Mouse (Mus musculus): ENCODE results near the gene Huwe1. TPM values are rescaled to one million over a fixed set of nuclear protein-coding genes. Genes with fewer than 3 reads are reported as not detected.

Gene Huwe1
- 33.7 and 38.2 TPM in 2 replicates for polyA plus RNA-seq (2012)

DNA sequence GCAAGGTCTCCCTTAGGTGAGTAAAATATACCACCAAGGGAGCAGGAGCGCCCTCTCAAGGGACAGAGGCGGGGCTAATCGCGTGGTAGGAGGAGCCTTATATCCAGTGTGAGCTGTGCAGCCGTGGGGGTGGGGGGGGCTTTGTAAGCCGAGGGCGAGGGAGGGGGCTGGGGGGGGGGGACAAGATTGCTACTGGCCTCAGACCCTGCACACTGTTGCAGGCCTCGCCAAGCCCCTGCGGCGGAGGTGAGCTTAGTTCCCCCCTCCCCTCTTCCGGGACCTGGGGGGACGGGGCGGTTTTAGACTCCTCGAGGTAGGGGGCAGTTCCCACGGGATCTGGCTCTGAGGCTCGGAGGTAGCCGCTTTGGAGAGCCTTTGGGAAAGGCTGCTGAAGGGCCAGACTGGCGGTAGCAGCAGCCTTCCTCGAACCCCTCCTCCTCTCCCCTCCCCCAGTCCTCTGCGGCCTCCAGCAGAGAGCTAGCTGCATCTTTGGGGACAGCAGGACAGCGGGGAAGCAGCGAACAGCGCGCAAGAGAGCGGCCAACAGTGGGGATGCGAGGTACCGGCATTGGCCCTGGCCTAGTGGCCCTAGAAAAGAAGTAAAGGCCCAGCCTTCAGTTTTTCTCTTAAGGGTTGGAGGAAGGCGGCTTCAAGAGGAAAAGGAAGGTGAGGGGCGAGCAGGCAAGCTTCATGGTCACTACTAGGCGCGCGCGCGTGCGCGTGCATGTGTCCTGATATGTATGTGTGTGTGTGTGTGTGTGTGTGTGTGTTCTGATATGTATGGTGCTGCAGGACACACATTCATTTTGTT lies at the start of gene Huwe1:
Gene Huwe1 (plus strand): TSS at position 107 of the 811 bp plus-strand sequence.
- TF ChIP-seq GATA1 (IDR thresholded peaks at IDR 0.05; ENCODE audit: low read length), result no peak

- TF ChIP-seq GATA1 (IDR thresholded peaks at IDR 0.05; ENCODE audit: low read length), result no peak
Measured at GRCm38 (mm10) chrX:151780348-151780747, 20.3 kb upstream of the Huwe1 start.

DNA sequence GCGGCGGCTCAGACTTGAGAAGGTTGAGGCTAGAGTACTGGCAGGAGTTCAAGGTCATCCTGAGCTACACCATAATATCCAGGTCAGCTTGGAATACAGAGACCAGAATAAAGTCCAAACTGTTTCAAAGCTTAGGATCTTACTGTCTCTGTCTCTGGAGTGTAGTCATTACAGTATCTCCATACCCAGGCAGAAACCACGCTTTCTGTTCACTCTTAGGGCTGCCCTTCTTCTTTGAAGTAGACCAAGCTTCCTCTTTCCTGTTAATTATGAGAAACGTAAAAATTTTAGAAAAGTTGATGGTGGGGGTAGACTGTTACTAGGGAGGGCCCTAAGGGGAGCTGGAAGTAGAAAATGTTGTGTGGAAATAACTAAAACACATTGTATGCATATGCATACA lies 17.7 kb upstream of the Huwe1 start:
- no peak for TF ChIP-seq GATA1 (IDR thresholded peaks at IDR 0.05; ENCODE audit: low read length)

DNA sequence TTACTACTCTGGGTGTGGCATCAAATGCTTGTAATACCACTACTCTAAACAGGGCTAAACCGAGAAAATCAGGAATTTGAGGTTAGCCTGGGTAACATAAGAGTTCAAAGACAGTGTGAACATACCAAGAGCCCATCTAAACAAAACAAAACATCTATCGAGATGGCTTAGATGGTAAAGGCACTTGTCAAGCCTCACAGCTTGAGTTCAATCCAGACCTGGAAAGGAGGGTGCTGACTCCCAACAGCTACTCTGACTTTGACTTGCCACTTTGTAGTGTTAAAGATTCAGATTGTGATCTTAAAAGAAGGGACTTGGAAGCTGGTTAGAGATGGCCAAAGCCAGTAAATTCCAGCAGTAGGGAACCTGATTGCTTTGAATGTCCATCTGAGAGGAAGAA lies 7.8 kb upstream of the Huwe1 start:
- TF ChIP-seq GATA1 (IDR thresholded peaks at IDR 0.05; ENCODE audit: low read length), result no peak

- no peak for TF ChIP-seq GATA1 (IDR thresholded peaks at IDR 0.05; ENCODE audit: low read length)
Measured at GRCm38 (mm10) chrX:151797970-151798369, 2.6 kb upstream of the Huwe1 start.

DNA sequence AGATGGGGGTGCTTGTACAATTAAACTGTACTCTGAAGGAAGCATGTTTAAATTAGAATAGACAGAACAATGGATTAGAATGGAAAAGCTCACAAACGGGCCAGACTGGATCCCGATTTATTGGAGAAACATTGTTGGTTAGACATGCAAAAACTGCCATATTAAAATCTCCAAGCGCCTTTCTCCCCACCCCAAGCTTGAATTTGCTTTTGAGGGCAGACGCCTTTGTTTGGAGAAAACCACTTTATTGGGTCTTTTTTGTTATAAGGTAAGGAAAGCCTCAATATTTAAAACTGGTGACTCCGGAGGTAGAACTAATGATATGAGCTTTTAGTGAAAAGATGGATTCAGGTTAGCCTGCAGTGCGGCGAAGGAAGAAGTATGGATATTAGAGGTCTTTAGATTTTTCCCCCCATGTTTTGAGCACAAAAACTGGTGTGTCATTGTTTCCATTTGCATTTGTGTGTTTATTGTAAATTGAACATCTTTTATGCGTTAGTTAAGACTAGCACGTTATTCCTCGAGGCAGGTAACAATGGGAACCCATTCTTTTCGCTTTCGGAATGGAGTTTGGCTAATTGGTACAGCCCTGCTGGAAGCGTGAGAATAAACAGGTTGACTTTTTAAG lies 1.8 kb downstream of the Huwe1 start:
- no peak for TF ChIP-seq GATA1 (IDR thresholded peaks at IDR 0.05; ENCODE audit: low read length)

- TF ChIP-seq GATA1 (IDR thresholded peaks at IDR 0.05; ENCODE audit: low read length), result no peak
Measured at GRCm38 (mm10) chrX:151802956-151803776, 2.6 kb downstream of the Huwe1 start.

- no peak for TF ChIP-seq GATA1 (IDR thresholded peaks at IDR 0.05; ENCODE audit: low read length)
Measured at GRCm38 (mm10) chrX:151803777-151804101, 3.1 kb downstream of the Huwe1 start.

DNA sequence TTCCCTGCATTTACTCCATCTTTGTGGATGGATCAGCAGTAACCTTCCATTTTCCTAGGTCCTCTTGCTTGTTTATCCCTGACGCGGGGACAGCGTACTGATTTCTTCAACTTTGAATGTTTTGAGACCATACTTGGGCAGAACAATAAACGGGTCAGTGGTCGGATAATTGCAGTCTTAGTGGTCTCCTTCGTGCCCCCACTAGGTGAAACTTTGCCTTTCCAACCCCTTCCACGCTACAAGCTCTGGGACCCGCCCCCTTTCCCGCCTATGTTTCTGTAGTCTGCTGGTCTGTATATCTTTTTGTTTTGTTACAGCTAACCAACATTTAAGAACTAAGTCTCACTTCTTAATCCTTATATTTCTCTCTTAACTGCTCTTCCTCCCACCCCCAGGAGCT lies 3.8 kb downstream of the Huwe1 start:
- no peak for TF ChIP-seq GATA1 (IDR thresholded peaks at IDR 0.05; ENCODE audit: low read length)

- TF ChIP-seq GATA1 (IDR thresholded peaks at IDR 0.05; ENCODE audit: low read length), result no peak
Measured at GRCm38 (mm10) chrX:151811481-151811880, 10.9 kb downstream of the Huwe1 start.

DNA sequence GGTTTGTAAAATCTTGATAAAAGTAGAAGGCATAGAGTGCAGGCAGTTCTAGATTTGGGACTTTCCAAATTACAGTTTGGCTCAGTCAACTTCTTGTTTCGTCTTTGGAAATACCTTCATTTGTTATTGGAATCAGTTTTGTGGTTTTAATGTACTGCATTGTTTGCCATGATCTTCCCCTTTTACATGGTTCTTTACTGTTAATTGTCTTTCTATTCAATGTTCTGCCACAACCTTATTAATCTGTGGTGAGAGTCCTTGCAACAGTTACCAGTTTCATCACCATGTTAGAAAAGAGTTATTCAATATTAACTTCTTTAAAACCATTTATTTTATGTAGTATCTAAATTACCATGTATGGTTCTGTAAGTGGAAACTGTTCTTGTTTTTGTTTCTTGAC lies 13.0 kb downstream of the Huwe1 start:
- no peak for TF ChIP-seq GATA1 (IDR thresholded peaks at IDR 0.05; ENCODE audit: low read length)

- no peak for TF ChIP-seq GATA1 (IDR thresholded peaks at IDR 0.05; ENCODE audit: low read length)
Measured at GRCm38 (mm10) chrX:151817712-151818111, 17.1 kb downstream of the Huwe1 start.

DNA sequence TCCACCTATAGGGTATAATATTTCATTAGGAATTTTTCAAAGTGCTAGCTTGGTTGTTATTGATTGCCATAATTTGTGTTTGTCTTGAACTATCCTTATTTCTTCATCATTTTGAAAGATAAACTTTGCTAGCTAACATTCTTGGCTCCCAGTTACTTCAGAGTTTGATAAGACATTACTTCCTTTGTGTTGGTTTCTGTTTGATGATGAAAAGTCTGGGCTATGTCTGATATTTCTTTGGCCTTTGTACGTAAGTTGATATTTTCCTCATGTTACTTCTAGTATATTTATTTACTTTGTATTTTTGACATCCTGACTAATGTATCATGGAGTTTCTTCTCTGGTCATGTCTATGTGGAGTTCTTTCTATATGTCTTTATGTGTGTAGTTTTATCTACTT lies 28.4 kb downstream of the Huwe1 start:
- TF ChIP-seq GATA1 (IDR thresholded peaks at IDR 0.05; ENCODE audit: low read length), result no peak

DNA sequence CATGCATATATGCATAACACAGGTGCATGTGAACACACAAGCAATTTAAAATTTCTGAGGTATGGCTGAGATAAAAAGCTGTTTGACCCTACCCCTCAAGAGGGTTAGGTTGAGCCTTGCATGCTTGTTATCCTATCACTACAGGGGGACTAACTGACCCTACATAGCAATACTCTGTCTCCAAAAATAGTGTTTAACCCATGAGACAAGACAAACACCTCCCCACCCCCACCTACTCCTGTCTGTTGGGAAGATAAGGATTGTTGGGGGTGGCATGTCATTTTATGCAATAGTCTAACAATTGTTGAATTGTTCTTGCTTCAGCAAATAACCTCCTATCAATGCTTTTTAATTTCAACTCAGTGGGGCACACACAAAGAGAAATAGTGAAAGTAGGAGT lies 30.7 kb downstream of the Huwe1 start:
- no peak for TF ChIP-seq GATA1 (IDR thresholded peaks at IDR 0.05; ENCODE audit: low read length)

- TF ChIP-seq GATA1 (IDR thresholded peaks at IDR 0.05; ENCODE audit: low read length), result no peak
Measured at GRCm38 (mm10) chrX:151832982-151833381, 32.4 kb downstream of the Huwe1 start.

GRCm38 (mm10) chrX:151859436-151859835 lies 58.8 kb downstream of the Huwe1 start:
- no peak for TF ChIP-seq GATA1 (IDR thresholded peaks at IDR 0.05; ENCODE audit: low read length)

Data from G1E-ER4 (cell line).